Mouse (Mus musculus) splenic B cell, adult 2 months (primary cell): ENCODE data around the gene Krt12.

Experiments used
- DNase-seq: peaks from one replicate; pipeline ENCODE4 v3.0.0-alpha.2; 2011; ENCODE audit warnings: low read depth, low spot score
- H3K27me3 ChIP-seq: 2 replicates; pipeline ENCODE4 v1.6.1; 2012; ENCODE audit warnings: mild to moderate bottlenecking, low read length, moderate library complexity, mixed read lengths; ENCODE audit not compliant: control insufficient read depth, poor library complexity, insufficient read depth, severe bottlenecking
- H3K36me3 ChIP-seq: 2 replicates; pipeline ENCODE4 v1.6.1; 2012; ENCODE audit warnings: mild to moderate bottlenecking, low read length, moderate library complexity, mixed read lengths; ENCODE audit not compliant: control insufficient read depth, poor library complexity, insufficient read depth, severe bottlenecking

Krt12 gene

GRCm38 (mm10) chr11:99422159-99422558 is at the start of gene Krt12:
Gene Krt12 (minus strand): TSS chr11:99422259.
- no peak for DNase-seq
- Histone ChIP-seq H3K27me3 (no peaks in the 10 kb centered on the region), H3K36me3 (no peaks in the 10 kb centered on the region)

- H3K27me3 ChIP-seq, result no peaks in the 10 kb centered on the region
- DNase-seq, result no peak
Observed at GRCm38 (mm10) chr11:99469228-99469627, 47.2 kb upstream of the Krt12 start.

GRCm38 (mm10) chr11:99468566-99468965 is 46.5 kb upstream of the Krt12 start:
- H3K36me3 ChIP-seq, result no peaks in the 10 kb centered on the region
- H3K27me3 ChIP-seq, result no peaks in the 10 kb centered on the region; the same call in 1 of the 2 replicates
- DNase-seq, result no peak

More at GRCm38 (mm10) chr11:99469228-99469627, 47.2 kb upstream of the Krt12 start:
- H3K36me3 ChIP-seq, result no peaks in the 10 kb centered on the region

DNA sequence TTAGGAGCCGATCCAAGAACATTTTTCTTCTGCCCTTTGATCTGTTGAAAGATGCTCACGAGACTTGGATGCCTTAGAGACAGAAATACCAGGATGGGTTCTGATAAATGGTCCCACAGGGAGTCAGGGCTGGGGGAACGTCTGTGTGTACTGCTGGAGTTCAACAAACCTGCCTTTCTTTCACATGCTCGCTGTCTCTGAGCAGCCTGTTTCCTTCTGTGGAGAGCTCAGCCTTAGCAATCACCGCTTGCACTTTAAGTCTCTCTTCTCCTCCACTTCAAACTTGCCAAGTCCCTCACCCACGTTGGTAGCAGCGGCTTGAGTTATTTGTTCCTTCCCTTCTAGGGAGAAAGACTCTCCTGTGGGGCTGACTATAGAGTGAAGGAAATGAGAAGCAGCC is 44.3 kb upstream of the Krt12 start:
- no peaks in the 10 kb centered on the region for H3K36me3 ChIP-seq

DNA sequence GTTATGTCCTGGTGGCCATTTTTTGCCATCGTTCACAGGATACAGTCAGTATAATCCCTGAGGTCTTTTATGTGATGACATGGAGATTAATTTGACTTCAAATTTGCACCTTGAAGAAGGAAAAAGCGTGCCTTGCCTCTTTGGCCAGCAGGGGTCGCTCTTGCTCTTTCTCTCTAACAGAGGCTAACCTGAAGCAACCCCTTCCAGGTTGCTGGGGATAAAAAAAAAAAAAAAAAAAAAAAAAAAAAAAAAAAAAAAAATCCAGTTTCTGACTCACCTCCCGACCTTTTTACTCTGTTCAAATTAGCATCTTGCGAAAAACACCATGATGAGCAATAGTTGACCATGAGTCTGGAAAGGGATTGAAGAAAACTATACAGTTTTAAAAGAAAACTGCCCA is 42.8 kb upstream of the Krt12 start:
- H3K36me3 ChIP-seq, result no peaks in the 10 kb centered on the region
- DNase-seq, result peak; percentile 73
- H3K27me3 ChIP-seq, result no peaks in the 10 kb centered on the region; the same call in 1 of the 2 replicates

More for the DNA sequence above, 44.3 kb upstream of the Krt12 start:
- DNase-seq, result no peak
- H3K27me3 ChIP-seq, result no peaks in the 10 kb centered on the region; the same call in 1 of the 2 replicates

GRCm38 (mm10) chr11:99463155-99463554 is 41.1 kb upstream of the Krt12 start:
- no peaks in the 10 kb centered on the region for H3K36me3 ChIP-seq
- peak; percentile 73 for DNase-seq

GRCm38 (mm10) chr11:99461736-99462135 is 39.7 kb upstream of the Krt12 start:
- Histone ChIP-seq H3K36me3 (no peaks in the 10 kb centered on the region), H3K27me3 (no peaks in the 10 kb centered on the region; the same call in 1 of the 2 replicates)
- no peak for DNase-seq

More at GRCm38 (mm10) chr11:99463155-99463554, 41.1 kb upstream of the Krt12 start:
- no peaks in the 10 kb centered on the region; the same call in 1 of the 2 replicates for H3K27me3 ChIP-seq

- no peaks in the 10 kb centered on the region; the same call in 1 of the 2 replicates for H3K27me3 ChIP-seq
- DNase-seq, result no peak
- H3K36me3 ChIP-seq, result no peaks in the 10 kb centered on the region
Observed at GRCm38 (mm10) chr11:99458887-99459286, 36.8 kb upstream of the Krt12 start.

DNA sequence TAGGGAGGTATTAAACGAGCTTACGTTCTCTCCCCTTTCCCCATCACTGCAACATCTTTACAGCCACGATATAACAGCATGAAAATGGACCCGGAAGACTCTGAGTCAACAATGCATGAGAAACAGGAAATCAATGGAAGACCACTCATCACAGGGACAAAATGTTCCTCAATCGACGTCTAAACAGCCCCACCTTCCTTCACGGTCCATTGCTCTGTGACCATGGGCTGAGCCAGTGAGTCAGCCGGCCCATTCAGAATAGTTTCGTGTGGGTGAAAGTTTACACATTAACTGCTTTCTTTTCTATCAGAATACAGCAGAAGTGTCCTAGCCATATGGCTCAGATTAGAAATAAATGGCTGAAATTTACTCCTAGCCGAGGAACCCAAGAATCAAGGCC is 32.7 kb upstream of the Krt12 start:
- Histone ChIP-seq H3K36me3 (no peaks in the 10 kb centered on the region), H3K27me3 (no peaks in the 10 kb centered on the region)
- DNase-seq, result no peak

GRCm38 (mm10) chr11:99454044-99454443 is 32.0 kb upstream of the Krt12 start:
- DNase-seq, result no peak
- Histone ChIP-seq H3K36me3 (no peaks in the 10 kb centered on the region), H3K27me3 (no peaks in the 10 kb centered on the region)

- no peak for DNase-seq
- Histone ChIP-seq H3K27me3 (no peaks in the 10 kb centered on the region), H3K36me3 (no peaks in the 10 kb centered on the region)
Observed at GRCm38 (mm10) chr11:99448769-99449168, 26.7 kb upstream of the Krt12 start.

DNA sequence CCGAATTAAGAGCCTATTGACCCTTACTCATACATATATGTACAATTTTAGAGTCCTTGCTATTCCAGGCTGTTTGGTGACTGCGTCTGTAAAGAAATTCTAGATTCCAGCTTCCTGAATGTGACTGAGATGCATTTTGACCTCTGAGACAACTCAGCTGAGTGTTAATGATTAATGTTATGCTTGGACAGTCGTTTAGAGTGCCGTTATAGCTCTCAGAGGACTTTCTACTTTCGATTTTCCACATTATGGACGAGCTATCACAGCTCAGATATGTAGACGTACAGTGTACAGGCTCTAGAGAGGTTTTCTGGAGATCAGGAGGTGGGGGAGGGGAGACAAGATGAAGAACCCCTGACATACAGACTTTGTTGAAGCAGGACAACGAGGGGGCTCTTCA is 19.2 kb upstream of the Krt12 start:
- DNase-seq, result no peak
- Histone ChIP-seq H3K36me3 (no peaks in the 10 kb centered on the region), H3K27me3 (no peaks in the 10 kb centered on the region)

DNA sequence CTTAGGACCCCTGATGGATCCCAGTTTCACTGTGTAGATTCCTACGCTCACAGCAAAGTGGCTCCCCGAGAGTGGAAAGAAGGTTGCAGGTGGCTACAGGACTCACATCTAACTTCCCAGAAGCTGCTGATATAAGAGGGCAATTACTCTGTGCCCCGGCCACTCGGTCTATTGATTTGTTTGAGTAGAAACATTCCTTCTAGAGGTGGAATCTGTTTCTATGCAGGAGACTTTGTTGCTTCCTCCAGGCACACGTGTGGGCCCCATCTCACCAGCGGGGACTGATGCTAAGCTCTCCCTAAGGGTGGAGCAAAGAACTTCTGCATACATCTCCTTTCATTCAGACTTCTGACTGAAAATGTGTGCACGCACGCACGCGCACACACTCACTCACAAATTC is 17.4 kb upstream of the Krt12 start:
- no peak for DNase-seq
- Histone ChIP-seq H3K27me3 (no peaks in the 10 kb centered on the region), H3K36me3 (no peaks in the 10 kb centered on the region)

DNA sequence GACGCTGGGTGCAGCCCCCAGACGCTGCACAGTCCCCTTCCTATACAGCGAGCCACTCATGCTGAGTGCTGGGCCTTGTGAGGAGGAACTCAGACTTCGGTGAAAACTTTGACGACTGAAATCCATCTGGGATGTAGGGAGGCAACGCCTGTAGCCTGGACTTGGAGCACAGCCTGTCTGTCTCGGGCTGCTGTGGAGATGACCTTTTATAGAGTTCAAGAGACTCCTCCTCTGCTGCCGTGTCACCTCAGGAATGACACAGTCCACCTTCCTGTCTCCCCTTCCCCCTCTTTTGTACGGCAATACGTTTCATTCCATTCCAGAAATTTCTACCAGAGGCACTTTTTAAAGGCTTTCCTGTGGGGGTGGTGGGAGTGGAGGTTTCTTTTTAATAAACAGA is 15.9 kb upstream of the Krt12 start, which contains the start of gene Krt20:
TSS of gene Krt20 (minus strand) at position 179 of the 400 bp plus-strand sequence.
- DNase-seq, result no peak
- Histone ChIP-seq H3K36me3 (no peaks in the 10 kb centered on the region), H3K27me3 (no peaks in the 10 kb centered on the region)

GRCm38 (mm10) chr11:99436625-99437024 is 14.6 kb upstream of the Krt12 start:
- no peaks in the 10 kb centered on the region for H3K36me3 ChIP-seq
- no peaks in the 10 kb centered on the region for H3K27me3 ChIP-seq
- DNase-seq, result no peak

DNA sequence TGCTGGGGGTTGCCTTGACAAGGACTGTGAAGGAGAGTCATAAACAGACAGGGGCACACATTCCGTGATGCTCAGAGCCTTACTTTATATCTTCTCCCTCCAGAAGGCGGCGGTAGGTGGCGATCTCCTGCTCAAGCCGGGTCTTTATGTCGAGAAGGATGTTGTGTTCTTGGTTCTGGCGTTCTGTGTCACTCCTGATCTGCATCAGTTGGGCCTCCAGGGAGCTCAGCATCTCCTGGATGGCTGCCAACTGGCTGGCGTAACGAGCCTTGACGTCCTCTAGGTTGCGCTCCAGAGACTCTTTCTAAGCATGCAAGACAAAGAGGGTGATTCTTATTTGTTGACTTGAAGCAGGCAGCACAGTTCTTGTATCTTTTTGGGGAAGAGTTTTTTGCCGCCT is 8.6 kb upstream of the Krt12 start:
- DNase-seq, result peak; percentile 3
- no peaks in the 10 kb centered on the region for H3K36me3 ChIP-seq
- no peaks in the 10 kb centered on the region for H3K27me3 ChIP-seq
